Mouse (Mus musculus) gastrocnemius, adult 2 months (tissue): Measurements from ENCODE around the gene Cep57l1. TPM values are rescaled to one million over a fixed set of nuclear protein-coding genes. Genes with fewer than 3 reads are reported as not detected.

Source experiments
- DNase-seq: peaks from one replicate; pipeline ENCODE4 v3.0.0; 2022
- H3K27ac ChIP-seq: fragments of 200-600 bp; 2 replicates; pipeline ENCODE4 v1.8.1; 2022; ENCODE audit warnings: mild to moderate bottlenecking
- H3K4me3 ChIP-seq: fragments of 200-600 bp; 2 replicates; pipeline ENCODE4 v1.8.1; 2022; ENCODE audit warnings: mild to moderate bottlenecking, moderate library complexity
- CTCF ChIP-seq: fragments of 200-600 bp; IDR thresholded peaks from 2 replicates; pipeline ENCODE4 v1.8.1; 2022; ENCODE audit warnings: antibody characterized with exemption, mild to moderate bottlenecking, moderate library complexity
- intact Hi-C: fragments of 180-260 bp; cut with DNase I; formaldehyde crosslinking; loops from one replicate; pipeline ENCODE4 v1.15.1; 2025
- total RNA-seq, 2 experiments: library from RNA; stranded (reverse); gene quantifications; 2 replicates each; pipeline ENCODE4 v1.2.3; 2021

The Cep57l1 gene
- total RNA-seq, 2 experiments from 2014 or later = 2.7 to 3.1 TPM

DNA sequence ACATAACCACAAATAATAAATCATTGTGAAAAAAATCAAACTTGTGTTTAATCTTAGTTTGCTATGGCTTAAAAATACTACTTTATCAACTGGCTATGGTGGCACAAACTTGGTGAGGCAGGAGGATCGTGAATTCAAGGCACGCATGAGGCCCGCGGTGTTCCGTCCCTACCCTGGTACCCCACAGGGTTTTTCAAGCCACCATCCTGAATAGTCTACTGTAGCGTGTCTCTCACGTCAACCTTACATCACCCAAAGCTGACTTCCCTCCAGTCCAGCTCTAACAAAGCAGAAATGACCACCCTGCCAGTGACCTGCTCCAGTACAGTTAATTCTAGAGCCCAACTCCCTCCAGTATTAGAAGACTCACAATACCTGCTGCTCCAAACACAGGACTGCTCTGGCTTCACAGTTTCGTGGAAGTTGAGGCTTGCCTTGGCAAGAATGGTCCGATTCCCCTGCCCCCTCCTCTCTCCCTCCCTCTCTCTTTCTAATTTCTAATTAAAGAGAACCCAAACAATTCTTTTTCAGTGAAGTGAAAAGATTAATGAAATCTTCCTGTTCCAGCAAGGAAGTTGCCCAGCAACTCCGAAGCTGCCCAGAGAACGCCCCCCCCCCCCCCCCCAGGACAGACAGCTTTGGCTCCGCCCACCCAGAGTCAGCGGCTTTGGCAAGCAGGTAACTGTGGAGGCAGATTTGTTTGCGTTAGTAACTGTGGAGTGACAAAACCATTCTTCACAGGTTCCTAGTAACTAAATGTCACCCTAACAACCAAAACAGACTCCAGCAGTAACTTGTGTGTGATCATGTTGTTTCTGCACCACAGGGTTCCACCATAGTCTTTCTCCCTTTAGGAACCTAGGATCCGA is 93.4 kb downstream of the Cep57l1 start, which contains the start of gene Ccdc162:
Gene Ccdc162, minus strand, starts transcription at position 606 of the 869 bp plus-strand sequence.
- DNase-seq = no peak
- Histone ChIP-seq H3K27ac (peak within 1 kb of the TSS; percentile 10; the same call in 1 of the 2 replicates), H3K4me3 (peak within 1 kb of the TSS; percentile 52)
- no peak for TF ChIP-seq CTCF
- intact Hi-C loops = no loop called here

- DNase-seq = no peak
- Histone ChIP-seq H3K27ac (no peak overlapping the region), H3K4me3 (peak overlapping the region; percentile 52; the same call in 1 of the 2 replicates)
- no peak for TF ChIP-seq CTCF
- intact Hi-C loops = no loop called here
Measured at GRCm38 (mm10) chr10:41715557-41715956, 94.1 kb downstream of the Cep57l1 start.

DNA sequence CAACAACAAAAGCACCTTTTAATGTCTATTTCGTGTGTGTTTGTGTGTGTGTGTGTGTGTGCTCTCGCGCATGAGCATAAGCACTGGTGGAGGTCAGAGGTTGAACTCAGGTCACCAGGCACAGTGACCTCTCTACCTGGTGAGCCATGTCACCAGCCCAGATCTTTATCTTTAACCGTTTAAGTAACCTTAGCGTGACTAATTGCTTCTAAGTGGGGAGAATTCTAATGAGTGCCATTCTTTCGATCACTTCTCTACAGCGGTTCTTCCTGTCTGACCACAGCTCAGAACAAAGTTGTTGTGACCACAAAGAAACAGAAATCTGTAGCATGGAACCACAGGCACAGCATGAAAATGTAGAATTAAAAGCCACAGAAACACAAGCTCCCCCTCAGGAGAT is 98.2 kb downstream of the Cep57l1 start:
- DNase-seq = no peak
- intact Hi-C loops = no loop called here
- TF ChIP-seq CTCF = no peak
- peak overlapping the region; percentile 60; the same call in 1 of the 2 replicates for H3K27ac ChIP-seq
- H3K4me3 ChIP-seq = no peak overlapping the region

DNA sequence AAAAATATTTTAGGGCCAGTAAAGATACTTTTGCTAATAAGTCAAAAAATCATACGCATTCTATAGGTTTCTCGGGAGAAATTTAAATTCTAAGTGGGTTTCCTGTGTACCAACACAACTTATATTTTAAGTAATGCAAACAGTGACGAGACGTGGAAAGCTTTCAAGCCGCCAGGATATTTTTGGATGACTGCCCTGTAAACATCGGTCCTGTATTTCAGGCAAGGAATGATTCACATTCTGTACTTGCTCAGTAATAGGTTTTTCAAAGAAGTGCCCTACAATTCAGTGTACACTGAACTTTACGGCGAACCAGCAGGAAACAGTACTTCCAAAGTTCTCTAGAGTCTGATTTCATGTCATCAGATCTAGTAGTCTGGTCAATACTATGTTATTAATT is 98.9 kb downstream of the Cep57l1 start:
- Histone ChIP-seq H3K27ac (peak overlapping the region; percentile 60), H3K4me3 (no peak overlapping the region)
- intact Hi-C loops = no loop called here
- TF ChIP-seq CTCF = no peak
- no peak for DNase-seq

- TF ChIP-seq CTCF = no peak
- H3K4me3 ChIP-seq = no peak overlapping the region
- DNase-seq = no peak
- intact Hi-C loops = no loop called here
- peak overlapping the region; percentile 44 for H3K27ac ChIP-seq
Measured at GRCm38 (mm10) chr10:41709341-41709740, 100.3 kb downstream of the Cep57l1 start.

- intact Hi-C loops = loop anchor here (10.0 kb wide), 1 partner anchor 265 kb away; no protein-coding TSS in a partner anchor
- no peak for DNase-seq
- no peak overlapping the region for H3K27ac ChIP-seq
- TF ChIP-seq CTCF = no peak
- H3K4me3 ChIP-seq = no peak overlapping the region
Measured at GRCm38 (mm10) chr10:41699669-41700068, 110.0 kb downstream of the Cep57l1 start.

- 0 out of 2 replicates have a peak overlapping the region, but pooled peaks have one; percentile 25 for H3K27ac ChIP-seq
- DNase-seq = peak; percentile 46
- TF ChIP-seq CTCF = no peak
- intact Hi-C loops = loop anchor here (10.0 kb wide), 1 partner anchor 268 kb away; no protein-coding TSS in a partner anchor
- H3K4me3 ChIP-seq = peak overlapping the region; percentile 46
Measured at GRCm38 (mm10) chr10:41697040-41697439, 112.6 kb downstream of the Cep57l1 start.

DNA sequence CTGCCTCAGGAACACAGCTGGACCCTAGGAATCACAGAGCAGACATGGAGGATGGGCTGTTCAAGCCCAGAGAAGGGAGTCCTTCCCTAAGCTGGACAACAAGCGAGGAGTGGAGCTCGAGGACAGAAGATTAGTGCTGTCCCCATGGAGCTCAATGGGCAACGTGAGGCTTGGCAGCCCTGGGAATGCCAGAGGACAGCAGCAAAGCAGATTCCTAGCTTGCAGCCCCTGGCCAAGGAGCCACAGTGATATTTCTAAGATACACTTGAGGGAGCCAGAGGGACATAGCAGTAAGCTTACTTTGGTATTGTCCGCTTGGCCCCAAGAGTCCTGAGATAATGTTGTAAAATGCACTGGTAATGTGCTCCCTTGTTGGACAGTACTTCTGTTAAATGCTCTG is 118.7 kb downstream of the Cep57l1 start:
- peak; percentile 10; the same call in 1 of the 2 replicates for TF ChIP-seq CTCF
- no peak overlapping the region for H3K27ac ChIP-seq
- DNase-seq = no peak
- H3K4me3 ChIP-seq = no peak overlapping the region
- intact Hi-C loops = loop anchor here (10.0 kb wide), 1 partner anchor 274 kb away; no protein-coding TSS in a partner anchor

DNA sequence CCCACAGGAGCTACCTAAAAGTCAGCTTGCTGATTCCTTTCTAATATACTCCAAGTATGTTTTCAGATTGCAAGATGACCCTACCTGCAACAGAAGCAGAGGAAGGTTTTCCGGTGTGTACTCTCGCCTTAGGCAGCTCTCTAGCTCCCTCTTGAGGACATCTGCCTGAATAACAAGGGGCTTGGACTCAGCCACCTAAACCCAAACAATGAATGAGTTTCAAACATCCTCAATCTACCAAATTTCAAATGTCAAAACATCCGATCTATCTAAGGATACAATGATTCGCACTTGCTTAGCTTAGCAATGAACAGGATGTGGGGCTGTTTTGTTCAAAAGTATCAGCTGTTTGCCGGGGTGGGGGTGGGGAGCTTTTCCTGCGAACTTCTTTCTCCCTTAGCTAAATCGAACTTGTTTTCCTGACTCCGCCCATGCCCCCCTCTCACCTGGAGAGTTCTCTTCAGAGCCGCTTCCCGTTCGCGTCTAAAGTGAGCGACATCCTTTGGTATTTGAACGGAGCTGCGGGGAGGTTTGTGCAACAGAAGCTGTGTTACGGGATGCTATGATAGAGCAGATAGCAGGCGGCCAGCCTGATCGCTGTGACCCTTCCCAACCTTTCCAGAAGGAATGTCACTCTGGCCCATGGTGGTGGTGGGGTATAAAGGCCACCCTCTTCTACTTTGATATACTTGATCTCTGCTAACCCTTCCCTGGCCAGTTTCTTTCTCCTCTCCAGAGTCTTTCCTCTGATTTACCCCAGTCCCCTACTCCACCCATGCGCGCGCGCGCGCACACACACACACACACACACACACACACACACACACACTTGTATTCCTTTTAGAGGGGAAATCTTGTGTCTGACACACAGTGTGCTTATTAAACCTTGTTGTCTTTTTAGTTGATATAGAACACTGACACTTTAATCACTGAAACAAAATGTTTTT is 119.5 kb downstream of the Cep57l1 start:
- DNase-seq = peak; percentile 53

GRCm38 (mm10) chr10:41684548-41684996 is 125.1 kb downstream of the Cep57l1 start:
- Histone ChIP-seq H3K27ac (peak overlapping the region; percentile 77), H3K4me3 (peak overlapping the region; percentile 47)
- intact Hi-C loops = loop anchor here (10.0 kb wide), 2 partner anchors 250 to 380 kb away; partner anchors contain the start of genes Ak9 and Fig4
- DNase-seq = peak; percentile 66
- peak; percentile 54 for TF ChIP-seq CTCF

More for the DNA sequence above, 119.5 kb downstream of the Cep57l1 start:
- intact Hi-C loops = loop anchor here (10.0 kb wide), 3 partner anchors 255 to 385 kb away; partner anchors contain the start of genes Ak9 and Fig4
- 0 out of 2 replicates have a peak overlapping the region, but pooled peaks have one; percentile 12 for H3K27ac ChIP-seq
- peak overlapping the region; percentile 67 for H3K4me3 ChIP-seq
- TF ChIP-seq CTCF = peak; percentile 97

DNA sequence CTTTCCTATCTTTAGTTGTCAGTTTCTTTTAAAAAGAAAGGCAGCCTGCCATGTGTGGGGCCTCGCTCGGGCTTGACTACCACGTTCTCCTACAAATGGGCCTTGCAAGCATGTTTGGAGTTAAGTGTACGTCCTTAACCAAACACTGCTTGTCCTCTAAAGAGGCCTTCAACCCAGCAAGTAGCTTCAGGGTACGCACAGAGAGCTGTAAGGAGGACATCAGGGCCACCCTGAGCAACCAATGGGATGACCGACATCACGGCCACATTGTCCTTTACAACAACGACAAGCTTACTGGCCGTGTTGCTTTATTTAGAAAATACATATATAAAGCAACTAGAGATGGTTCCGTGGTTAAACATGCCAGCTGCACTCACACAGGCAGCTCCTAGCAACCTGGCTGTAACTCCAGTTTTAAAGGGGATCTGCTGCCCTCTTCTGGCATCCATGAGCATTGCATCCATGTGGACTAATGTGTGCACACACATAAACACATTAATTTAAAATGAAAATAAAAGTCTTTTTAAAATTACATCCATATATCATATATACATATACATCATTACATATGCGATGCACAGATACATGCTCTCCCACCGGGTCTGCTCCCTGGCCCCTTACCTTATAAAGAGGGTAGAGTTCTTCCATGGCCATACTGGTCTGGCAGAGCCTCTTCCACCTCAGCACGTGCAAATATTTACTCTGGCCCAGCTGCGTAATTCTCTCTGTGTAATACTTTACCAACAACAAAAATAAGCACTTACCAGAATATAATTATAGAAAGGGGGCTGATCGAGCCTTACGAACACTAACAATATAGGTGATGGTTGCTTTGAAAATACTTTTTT is 126.9 kb downstream of the Cep57l1 start:
- peak; percentile 96 for TF ChIP-seq CTCF
- H3K4me3 ChIP-seq = no peak overlapping the region
- H3K27ac ChIP-seq = no peak overlapping the region
- intact Hi-C loops = loop anchor here (1.0 to 10.0 kb wide), 3 partner anchors 164 to 378 kb away; partner anchors contain the start of genes Ak9 and Fig4
- DNase-seq = peak; percentile 84
